Mouse (Mus musculus): ENCODE measurements around the gene Gm20917.

The Gm20917 gene

GRCm38 (mm10) chrY:79151022-79151421, at the start of gene Gm20917:
TSS of gene Gm20917 (minus strand) at chrY:79151122.
- WGBS: no CpG with 5 or more reads among the region's 4 CpGs

Data from cerebral cortex, adult 2 months (tissue).